Mouse (Mus musculus): Measurements from ENCODE around the gene Nexmif. TPM values are rescaled to one million over a fixed set of nuclear protein-coding genes. Genes with fewer than 3 reads are reported as not detected.

Nexmif gene
- total RNA-seq (2023) = not detected

GRCm38 (mm10) chrX:104200736-104201591 lies at the start of gene Nexmif:
Gene Nexmif (minus strand): TSS chrX:104201185.

Other genes with a start within 250 kb of the Nexmif start
- gene Rlim, start 219.9 kb downstream of the Nexmif start, total RNA-seq (2023) = 10 to 100 TPM; 63.2 to 66.2 TPM
- gene Abcb7, start 212.7 kb upstream of the Nexmif start, total RNA-seq (2023) = 10 to 100 TPM; 27.6 to 27.8 TPM

Measured in neutrophil, adult 83 days (primary cell).